Mouse (Mus musculus): ENCODE measurements around the gene Pcbp4. TPM values are rescaled to one million over a fixed set of nuclear protein-coding genes. Genes with fewer than 3 reads are reported as not detected.

Pcbp4 gene
- polyA plus RNA-seq (2015; fragmentation: Nextera tagmentation; extraction: Ambion mirVana): 30.5 and 32.6 TPM in 2 replicates

GRCm38 (mm10) chr9:106453271-106454070, at the start of gene Pcbp4:
Pcbp4 (plus strand) TSS chr9:106453291.
- Histone ChIP-seq H3K27ac (ENCODE audit: low read length) (peak within 1 kb of the TSS; percentile 85), H3K9ac (ENCODE audit: low read depth, low read length) (peak within 1 kb of the TSS; percentile 83), H3K9me3 (ENCODE audit: control insufficient read depth, low read length) (no peaks in the 10 kb centered on the region), H3K4me3 (ENCODE audit: low read length) (peak within 1 kb of the TSS; percentile 71), H3K4me2 (ENCODE audit: low read depth, low read length) (peak within 1 kb of the TSS; percentile 97), H3K27me3 (replicated peaks; ENCODE audit: control insufficient read depth, insufficient read depth, low read length) (no peaks in the 10 kb centered on the region), H3K4me1 (ENCODE audit: control insufficient read depth, insufficient read depth, low read length) (peaks cover 64% of the 10 kb centered on the region), H3K36me3 (ENCODE audit: control insufficient read depth, insufficient read depth, low read length) (no peaks in the 10 kb centered on the region)
- WGBS: 0% methylated on average over 41 of the region's 74 CpGs
- peak; percentile 75 for ATAC-seq

- no peaks in the 10 kb centered on the region for H3K9me3 ChIP-seq (ENCODE audit: control insufficient read depth, low read length)
- peaks cover 13% of the 10 kb centered on the region; the same call in 1 of the 2 replicates for H3K4me1 ChIP-seq (ENCODE audit: control insufficient read depth, insufficient read depth, low read length)
- no peaks in the 10 kb centered on the region for H3K27me3 ChIP-seq (replicated peaks; ENCODE audit: control insufficient read depth, insufficient read depth, low read length)
- H3K4me2 ChIP-seq (ENCODE audit: low read depth, low read length): no peak overlapping the region
- no peak overlapping the region for H3K4me3 ChIP-seq (ENCODE audit: low read length)
- ATAC-seq: no peak
- H3K36me3 ChIP-seq (ENCODE audit: control insufficient read depth, insufficient read depth, low read length): no peaks in the 10 kb centered on the region
- H3K27ac ChIP-seq (ENCODE audit: low read length): no peak overlapping the region
- H3K9ac ChIP-seq (ENCODE audit: low read depth, low read length): no peak overlapping the region
- WGBS: 27% methylated on average over 6 of the region's 6 CpGs
Measured at GRCm38 (mm10) chr9:106405275-106405674, 47.8 kb upstream of the Pcbp4 start.

- Histone ChIP-seq H3K9me3 (ENCODE audit: control insufficient read depth, low read length) (no peaks in the 10 kb centered on the region), H3K4me2 (ENCODE audit: low read depth, low read length) (no peak overlapping the region), H3K9ac (ENCODE audit: low read depth, low read length) (no peak overlapping the region), H3K27ac (ENCODE audit: low read length) (no peak overlapping the region), H3K4me1 (ENCODE audit: control insufficient read depth, insufficient read depth, low read length) (peaks cover 13% of the 10 kb centered on the region; the same call in 1 of the 2 replicates), H3K27me3 (replicated peaks; ENCODE audit: control insufficient read depth, insufficient read depth, low read length) (no peaks in the 10 kb centered on the region), H3K36me3 (ENCODE audit: control insufficient read depth, insufficient read depth, low read length) (no peaks in the 10 kb centered on the region), H3K4me3 (ENCODE audit: low read length) (no peak overlapping the region)
- 53% methylated on average over 8 of the region's 8 CpGs for WGBS
- ATAC-seq: no peak
Measured at GRCm38 (mm10) chr9:106406443-106407078, 46.5 kb upstream of the Pcbp4 start.

- H3K4me1 ChIP-seq (ENCODE audit: control insufficient read depth, insufficient read depth, low read length): peaks cover 13% of the 10 kb centered on the region; the same call in 1 of the 2 replicates
- no peaks in the 10 kb centered on the region for H3K36me3 ChIP-seq (ENCODE audit: control insufficient read depth, insufficient read depth, low read length)
- no peak overlapping the region for H3K4me3 ChIP-seq (ENCODE audit: low read length)
- no peaks in the 10 kb centered on the region for H3K27me3 ChIP-seq (replicated peaks; ENCODE audit: control insufficient read depth, insufficient read depth, low read length)
- no peaks in the 10 kb centered on the region for H3K9me3 ChIP-seq (ENCODE audit: control insufficient read depth, low read length)
- no peak overlapping the region for H3K4me2 ChIP-seq (ENCODE audit: low read depth, low read length)
- H3K27ac ChIP-seq (ENCODE audit: low read length): no peak overlapping the region
- WGBS: 96% methylated on average over 4 of the region's 4 CpGs
- ATAC-seq: no peak
- H3K9ac ChIP-seq (ENCODE audit: low read depth, low read length): no peak overlapping the region
Measured at GRCm38 (mm10) chr9:106409096-106409495, 44.0 kb upstream of the Pcbp4 start.

- H3K27ac ChIP-seq (ENCODE audit: low read length): no peak overlapping the region
- no peak overlapping the region for H3K4me3 ChIP-seq (ENCODE audit: low read length)
- no peak overlapping the region for H3K9ac ChIP-seq (ENCODE audit: low read depth, low read length)
- no peaks in the 10 kb centered on the region for H3K9me3 ChIP-seq (ENCODE audit: control insufficient read depth, low read length)
- H3K27me3 ChIP-seq (replicated peaks; ENCODE audit: control insufficient read depth, insufficient read depth, low read length): no peaks in the 10 kb centered on the region
- no peak overlapping the region for H3K4me2 ChIP-seq (ENCODE audit: low read depth, low read length)
- ATAC-seq: no peak
- peaks cover 10% of the 10 kb centered on the region; the same call in 1 of the 2 replicates for H3K4me1 ChIP-seq (ENCODE audit: control insufficient read depth, insufficient read depth, low read length)
- WGBS: 82% methylated on average over 2 of the region's 2 CpGs
- no peaks in the 10 kb centered on the region for H3K36me3 ChIP-seq (ENCODE audit: control insufficient read depth, insufficient read depth, low read length)
Measured at GRCm38 (mm10) chr9:106410086-106410650, 42.9 kb upstream of the Pcbp4 start.

GRCm38 (mm10) chr9:106411091-106411594, 41.9 kb upstream of the Pcbp4 start:
- 64% methylated on average over 9 of the region's 9 CpGs for WGBS
- Histone ChIP-seq H3K27ac (ENCODE audit: low read length) (no peak overlapping the region), H3K27me3 (replicated peaks; ENCODE audit: control insufficient read depth, insufficient read depth, low read length) (no peaks in the 10 kb centered on the region), H3K4me1 (ENCODE audit: control insufficient read depth, insufficient read depth, low read length) (peaks cover 7% of the 10 kb centered on the region; the same call in 1 of the 2 replicates), H3K4me2 (ENCODE audit: low read depth, low read length) (no peak overlapping the region), H3K9ac (ENCODE audit: low read depth, low read length) (no peak overlapping the region), H3K36me3 (ENCODE audit: control insufficient read depth, insufficient read depth, low read length) (no peaks in the 10 kb centered on the region), H3K9me3 (ENCODE audit: control insufficient read depth, low read length) (no peaks in the 10 kb centered on the region), H3K4me3 (ENCODE audit: low read length) (no peak overlapping the region)
- no peak for ATAC-seq

- Histone ChIP-seq H3K27me3 (replicated peaks; ENCODE audit: control insufficient read depth, insufficient read depth, low read length) (no peaks in the 10 kb centered on the region), H3K4me2 (ENCODE audit: low read depth, low read length) (no peak overlapping the region), H3K27ac (ENCODE audit: low read length) (no peak overlapping the region), H3K36me3 (ENCODE audit: control insufficient read depth, insufficient read depth, low read length) (no peaks in the 10 kb centered on the region), H3K9ac (ENCODE audit: low read depth, low read length) (no peak overlapping the region), H3K4me3 (ENCODE audit: low read length) (no peak overlapping the region), H3K9me3 (ENCODE audit: control insufficient read depth, low read length) (no peaks in the 10 kb centered on the region), H3K4me1 (ENCODE audit: control insufficient read depth, insufficient read depth, low read length) (peaks cover 1% of the 10 kb centered on the region; the same call in 1 of the 2 replicates)
- 67% methylated on average over 6 of the region's 6 CpGs for WGBS
- ATAC-seq: no peak
Measured at GRCm38 (mm10) chr9:106411729-106412128, 41.4 kb upstream of the Pcbp4 start.

GRCm38 (mm10) chr9:106412210-106412609, 40.9 kb upstream of the Pcbp4 start:
- Histone ChIP-seq H3K9ac (ENCODE audit: low read depth, low read length) (no peak overlapping the region), H3K36me3 (ENCODE audit: control insufficient read depth, insufficient read depth, low read length) (no peaks in the 10 kb centered on the region), H3K27ac (ENCODE audit: low read length) (no peak overlapping the region), H3K27me3 (replicated peaks; ENCODE audit: control insufficient read depth, insufficient read depth, low read length) (no peaks in the 10 kb centered on the region), H3K4me2 (ENCODE audit: low read depth, low read length) (no peak overlapping the region), H3K4me3 (ENCODE audit: low read length) (no peak overlapping the region), H3K9me3 (ENCODE audit: control insufficient read depth, low read length) (no peaks in the 10 kb centered on the region), H3K4me1 (ENCODE audit: control insufficient read depth, insufficient read depth, low read length) (no peaks in the 10 kb centered on the region)
- ATAC-seq: no peak
- 83% methylated on average over 3 of the region's 3 CpGs for WGBS

- H3K27me3 ChIP-seq (replicated peaks; ENCODE audit: control insufficient read depth, insufficient read depth, low read length): peaks cover 4% of the 10 kb centered on the region; the same call in 1 of the 2 replicates
- no peaks in the 10 kb centered on the region for H3K36me3 ChIP-seq (ENCODE audit: control insufficient read depth, insufficient read depth, low read length)
- no peaks in the 10 kb centered on the region for H3K9me3 ChIP-seq (ENCODE audit: control insufficient read depth, low read length)
- H3K4me2 ChIP-seq (ENCODE audit: low read depth, low read length): no peak overlapping the region
- H3K4me3 ChIP-seq (ENCODE audit: low read length): no peak overlapping the region
- WGBS: 86% methylated on average over 5 of the region's 5 CpGs
- no peak for ATAC-seq
- no peak overlapping the region for H3K27ac ChIP-seq (ENCODE audit: low read length)
- H3K9ac ChIP-seq (ENCODE audit: low read depth, low read length): no peak overlapping the region
- H3K4me1 ChIP-seq (ENCODE audit: control insufficient read depth, insufficient read depth, low read length): peaks cover 13% of the 10 kb centered on the region
Measured at GRCm38 (mm10) chr9:106413606-106414005, 39.5 kb upstream of the Pcbp4 start.

All from intestine, embryonic 16.5 days (tissue).